Mouse (Mus musculus): ENCODE results near the gene Tm9sf2. TPM values are rescaled to one million over a fixed set of nuclear protein-coding genes. Genes with fewer than 3 reads are reported as not detected.
"Not testable (repeated sequence)": the region's sequence is repeated elsewhere in the genome, so short reads cannot be mapped to it uniquely, and the experiment has no call there.

Tm9sf2 gene
- polyA plus RNA-seq (2016; fragmentation: Nextera tagmentation; extraction: Ambion mirVana) = 102 and 115 TPM in 2 replicates

DNA sequence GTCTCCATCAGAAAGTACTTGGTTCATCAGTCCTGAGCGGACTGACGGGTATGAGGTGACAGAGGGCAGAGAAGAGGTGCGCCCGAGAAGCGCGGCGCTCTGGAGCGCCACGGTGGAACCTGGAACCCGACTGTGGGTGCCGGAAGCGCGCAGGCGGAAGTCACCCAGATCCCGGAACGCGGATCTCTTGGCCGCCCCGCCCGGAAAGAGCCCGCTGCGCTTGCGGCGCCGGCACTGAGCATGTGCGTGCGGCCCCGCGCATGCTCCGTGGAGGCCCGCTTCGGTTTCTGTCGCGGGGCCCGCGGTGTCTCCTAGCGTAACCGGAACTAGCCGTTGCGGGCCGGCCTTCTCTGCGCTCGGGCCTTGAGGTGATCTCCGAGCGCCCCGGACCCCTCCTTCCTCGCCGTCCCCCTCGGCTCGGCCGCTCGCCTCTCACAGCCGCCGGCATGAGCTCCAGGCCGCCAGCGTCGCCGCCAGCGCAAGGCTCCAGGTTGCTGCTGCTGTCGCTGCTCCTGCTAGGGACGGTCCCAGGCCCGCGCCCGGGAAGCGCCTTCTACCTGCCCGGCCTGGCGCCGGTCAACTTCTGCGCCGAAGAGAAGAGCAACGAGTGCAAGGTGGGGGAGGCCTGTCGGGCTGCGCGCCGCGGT is at the start of gene Tm9sf2:
TSS of gene Tm9sf2 (plus strand) at position 217 of the 647 bp plus-strand sequence.
- Histone ChIP-seq H3K9me3 (replicated peaks) (no peaks in the 10 kb centered on the region), H3K27me3 (ENCODE audit: low read depth, poor library complexity, severe bottlenecking) (no peaks in the 10 kb centered on the region), H3K4me1 (peaks cover 34% of the 10 kb centered on the region), H3K4me3 (peak within 1 kb of the TSS; percentile 87), H3K36me3 (peaks cover 12% of the 10 kb centered on the region), H3K27ac (peak within 1 kb of the TSS; percentile 96)
- under 1% methylated on average over 76 of the region's 76 CpGs for WGBS
- peak; percentile 94 for DNase-seq (ENCODE audit: low spot score)

DNA sequence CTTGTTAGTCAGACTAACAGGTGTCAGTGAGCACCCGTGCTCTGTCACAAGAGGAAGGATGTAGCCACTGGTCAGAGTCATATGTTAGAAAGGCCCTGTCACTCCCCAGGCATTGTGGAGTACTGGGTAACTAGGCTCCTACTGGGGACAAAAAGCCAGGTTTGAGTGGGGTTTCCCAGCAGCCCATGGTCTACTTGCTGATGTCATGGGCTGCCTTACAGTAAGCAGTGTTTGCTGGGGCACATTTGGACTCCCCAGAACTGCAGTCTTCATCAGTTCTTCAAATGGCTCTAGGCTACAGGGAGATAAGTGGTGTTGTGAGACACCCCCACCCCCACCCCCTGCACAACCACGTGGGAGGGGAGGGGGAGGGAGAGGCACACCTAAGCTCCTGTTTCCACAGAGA is 48.9 kb upstream of the Tm9sf2 start:
- WGBS = 41% methylated on average over 2 of the region's 2 CpGs
- Histone ChIP-seq H3K4me1 (peaks cover 4% of the 10 kb centered on the region), H3K27me3 (ENCODE audit: low read depth, poor library complexity, severe bottlenecking) (no peaks in the 10 kb centered on the region), H3K4me3 (no peak overlapping the region), H3K27ac (no peak overlapping the region), H3K36me3 (no peaks in the 10 kb centered on the region), H3K9me3 (replicated peaks) (no peaks in the 10 kb centered on the region)
- no peak for DNase-seq (ENCODE audit: low spot score)

DNA sequence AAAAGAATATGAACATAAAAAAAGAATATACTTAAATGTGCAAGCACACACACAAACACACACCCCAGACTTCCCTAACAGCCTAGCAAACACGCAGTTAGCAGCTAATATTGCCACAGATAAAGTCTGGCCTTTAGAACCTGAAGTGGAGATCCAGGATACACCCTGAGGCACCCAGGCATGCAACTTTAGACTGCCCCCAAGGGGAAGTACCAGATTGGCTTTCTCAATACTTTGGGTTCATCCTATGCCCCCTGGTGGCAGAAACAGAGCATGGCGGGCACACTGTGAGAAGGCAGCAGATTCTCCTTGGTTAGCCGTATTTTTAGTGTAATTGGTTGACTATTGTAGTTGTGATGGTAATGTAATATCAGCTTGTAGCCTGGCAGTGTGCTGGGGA is 46.2 kb upstream of the Tm9sf2 start:
- H3K9me3 ChIP-seq (replicated peaks) = no peaks in the 10 kb centered on the region
- H3K27ac ChIP-seq = no peak overlapping the region
- DNase-seq (ENCODE audit: low spot score) = peak; percentile 78
- H3K4me1 ChIP-seq = peaks cover 4% of the 10 kb centered on the region
- WGBS = 12% methylated on average over 3 of the region's 3 CpGs
- H3K36me3 ChIP-seq = no peaks in the 10 kb centered on the region
- H3K27me3 ChIP-seq (ENCODE audit: low read depth, poor library complexity, severe bottlenecking) = no peaks in the 10 kb centered on the region
- H3K4me3 ChIP-seq = no peak overlapping the region

DNA sequence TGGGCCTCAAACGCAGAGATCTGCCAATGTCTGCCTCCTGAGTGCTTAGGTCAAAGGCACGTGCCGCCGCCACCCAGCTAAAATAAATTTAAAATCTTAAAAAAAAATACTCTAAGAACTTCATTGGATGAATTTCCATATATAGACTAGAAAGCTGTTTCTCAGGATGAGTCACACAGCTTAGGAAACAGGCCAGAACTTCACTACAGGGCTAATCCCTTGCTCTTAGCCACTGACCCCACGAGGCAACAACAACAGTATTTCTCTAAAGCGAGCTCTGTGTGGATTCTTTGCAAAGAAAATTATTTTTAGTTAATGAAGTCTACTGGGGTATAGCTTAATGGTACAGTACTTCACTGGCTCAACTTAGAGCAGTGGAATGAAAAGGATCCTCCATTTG is 45.5 kb upstream of the Tm9sf2 start:
- Histone ChIP-seq H3K36me3 (no peaks in the 10 kb centered on the region), H3K4me1 (peaks cover 4% of the 10 kb centered on the region), H3K27ac (no peak overlapping the region), H3K27me3 (ENCODE audit: low read depth, poor library complexity, severe bottlenecking) (no peaks in the 10 kb centered on the region), H3K9me3 (replicated peaks) (no peaks in the 10 kb centered on the region), H3K4me3 (no peak overlapping the region)
- no peak for DNase-seq (ENCODE audit: low spot score)
- WGBS = 92% methylated on average over 6 of the region's 6 CpGs

DNA sequence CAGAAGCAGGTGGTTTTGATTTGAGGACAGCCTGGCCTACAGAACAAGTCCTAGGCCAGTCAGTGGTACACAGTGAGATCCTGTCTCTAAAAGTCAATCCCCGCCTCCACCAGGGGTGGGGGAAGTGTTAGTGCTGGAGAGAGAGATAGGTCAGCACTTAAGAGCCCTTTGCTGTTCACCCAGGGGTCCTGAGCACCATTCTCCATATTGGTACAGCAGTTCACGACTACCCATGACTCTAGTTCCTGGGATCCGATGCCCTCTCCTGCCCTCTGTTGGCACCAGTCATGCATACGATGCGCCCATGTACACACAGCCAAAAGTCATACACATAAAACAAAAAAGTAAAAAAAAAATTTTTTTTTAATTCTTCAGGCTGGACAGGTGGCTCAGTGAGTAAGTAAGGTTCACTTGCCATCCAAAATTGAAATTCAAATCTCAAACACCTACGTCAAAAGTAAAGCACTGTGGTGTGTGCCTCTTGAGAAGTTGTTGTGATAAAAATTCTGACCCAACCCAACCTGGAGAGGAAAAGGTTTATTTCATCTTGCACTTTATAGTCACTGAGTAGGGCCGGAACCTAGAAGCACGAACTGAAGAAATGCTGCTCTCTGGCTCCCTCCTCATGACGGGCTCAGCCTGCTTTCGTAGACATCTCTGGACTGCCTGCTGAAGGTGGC is 44.3 kb upstream of the Tm9sf2 start:
- H3K27me3 ChIP-seq (ENCODE audit: low read depth, poor library complexity, severe bottlenecking) = no peaks in the 10 kb centered on the region
- H3K36me3 ChIP-seq = no peaks in the 10 kb centered on the region
- no peak overlapping the region for H3K4me3 ChIP-seq
- DNase-seq (ENCODE audit: low spot score) = no peak
- no peak overlapping the region for H3K27ac ChIP-seq
- no peaks in the 10 kb centered on the region for H3K9me3 ChIP-seq (replicated peaks)
- 81% methylated on average over 10 of the region's 10 CpGs for WGBS
- H3K4me1 ChIP-seq = peaks cover 4% of the 10 kb centered on the region

DNA sequence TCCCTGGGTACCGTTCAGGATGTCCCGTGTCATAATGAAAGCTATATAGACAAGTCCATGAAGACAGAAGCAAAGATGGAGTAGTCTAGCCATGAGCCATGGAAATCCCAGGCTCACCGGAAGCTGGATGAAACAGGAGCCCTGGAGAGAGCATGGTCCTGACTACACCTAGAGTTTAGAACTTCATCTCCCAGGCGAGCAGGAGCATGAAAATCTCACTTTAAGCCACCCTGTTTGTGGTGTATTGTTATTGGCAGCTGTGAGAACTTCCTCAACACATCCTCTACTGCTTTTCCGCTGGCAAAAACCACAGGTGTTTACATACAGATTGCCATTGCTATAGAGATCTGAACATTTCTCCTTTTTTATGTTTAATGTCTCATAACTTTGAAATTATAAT is 43.2 kb upstream of the Tm9sf2 start:
- Histone ChIP-seq H3K27me3 (ENCODE audit: low read depth, poor library complexity, severe bottlenecking) (no peaks in the 10 kb centered on the region), H3K4me3 (no peak overlapping the region), H3K4me1 (peaks cover 4% of the 10 kb centered on the region), H3K36me3 (no peaks in the 10 kb centered on the region), H3K9me3 (replicated peaks) (no peaks in the 10 kb centered on the region), H3K27ac (no peak overlapping the region)
- WGBS = 89% methylated on average over 5 of the region's 5 CpGs
- DNase-seq (ENCODE audit: low spot score) = no peak

DNA sequence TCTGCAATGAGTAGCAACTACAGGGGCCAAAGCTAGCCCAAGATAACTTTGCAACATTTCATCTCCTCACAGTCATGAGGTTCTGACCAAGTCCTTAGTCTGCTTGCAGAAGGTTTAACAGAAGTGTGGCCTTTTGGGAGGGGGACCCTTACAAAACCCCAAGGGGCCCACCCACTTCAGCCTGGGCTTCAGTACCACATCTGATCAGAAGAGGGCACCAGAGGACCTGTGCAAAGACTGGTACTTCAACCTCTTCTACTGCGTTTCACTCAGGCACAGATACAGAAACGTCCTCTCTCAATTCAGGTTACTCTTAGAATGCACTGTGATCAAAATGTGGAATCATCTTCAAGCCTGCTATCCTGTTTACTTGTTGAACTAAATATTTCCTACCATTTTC is 42.3 kb upstream of the Tm9sf2 start:
- peak; percentile 72 for DNase-seq (ENCODE audit: low spot score)
- Histone ChIP-seq H3K27me3 (ENCODE audit: low read depth, poor library complexity, severe bottlenecking) (no peaks in the 10 kb centered on the region), H3K36me3 (no peaks in the 10 kb centered on the region), H3K27ac (no peak overlapping the region), H3K9me3 (replicated peaks) (no peaks in the 10 kb centered on the region), H3K4me3 (no peak overlapping the region), H3K4me1 (peaks cover 4% of the 10 kb centered on the region)
- WGBS = 13% methylated on average over 2 of the region's 2 CpGs

DNA sequence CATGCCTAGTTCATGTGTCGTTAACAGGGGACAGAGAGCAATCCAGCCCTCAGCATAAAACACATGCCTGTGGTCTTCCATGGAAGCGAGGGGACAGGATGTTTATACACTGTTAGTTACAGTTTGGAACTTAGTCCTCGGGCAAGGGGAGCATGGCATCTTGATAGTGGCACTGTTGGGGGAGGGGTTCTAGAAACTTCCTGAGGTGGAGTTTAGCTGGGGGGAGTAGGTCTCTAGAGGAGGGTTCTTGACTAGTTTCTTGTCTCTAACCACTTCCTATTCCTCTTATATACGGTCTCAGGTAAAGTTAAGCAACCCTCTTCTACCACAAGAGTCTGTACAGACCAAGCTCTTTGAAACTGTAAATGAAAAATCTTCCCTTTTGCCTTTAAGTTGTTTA is 40.6 kb upstream of the Tm9sf2 start:
- no peaks in the 10 kb centered on the region for H3K36me3 ChIP-seq
- H3K4me3 ChIP-seq = no peak overlapping the region
- 81% methylated on average over 4 of the region's 4 CpGs for WGBS
- no peak overlapping the region for H3K27ac ChIP-seq
- no peak for DNase-seq (ENCODE audit: low spot score)
- H3K4me1 ChIP-seq = peaks cover 7% of the 10 kb centered on the region
- no peaks in the 10 kb centered on the region for H3K27me3 ChIP-seq (ENCODE audit: low read depth, poor library complexity, severe bottlenecking)
- H3K9me3 ChIP-seq (replicated peaks) = no peaks in the 10 kb centered on the region

DNA sequence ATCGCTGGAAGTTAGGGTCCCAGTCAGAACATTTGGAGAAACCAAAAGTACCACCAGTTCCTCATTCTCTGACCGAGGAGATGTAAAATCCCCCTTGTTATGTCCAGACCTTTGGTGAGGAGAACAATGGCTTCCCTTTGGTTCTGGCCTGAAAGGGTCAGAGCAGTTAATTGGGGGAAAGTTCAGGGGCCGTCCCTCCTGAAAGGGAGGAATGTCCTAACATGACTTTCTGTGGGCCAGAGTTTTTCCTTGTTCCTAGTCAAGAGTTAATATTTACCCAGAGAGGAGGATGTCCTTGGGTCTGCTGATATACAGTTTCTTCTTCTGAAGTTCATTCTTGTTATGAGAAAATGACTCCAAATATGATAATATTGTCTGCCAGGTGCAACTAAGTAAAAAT is 38.8 kb upstream of the Tm9sf2 start:
- not testable (repeated sequence) for H3K36me3 ChIP-seq; H3K4me1 ChIP-seq; H3K4me3 ChIP-seq; H3K27ac ChIP-seq; H3K27me3 ChIP-seq (ENCODE audit: low read depth, poor library complexity, severe bottlenecking); DNase-seq (ENCODE audit: low spot score); H3K9me3 ChIP-seq (replicated peaks)
- 75% methylated on average over 3 of the region's 3 CpGs for WGBS

DNA sequence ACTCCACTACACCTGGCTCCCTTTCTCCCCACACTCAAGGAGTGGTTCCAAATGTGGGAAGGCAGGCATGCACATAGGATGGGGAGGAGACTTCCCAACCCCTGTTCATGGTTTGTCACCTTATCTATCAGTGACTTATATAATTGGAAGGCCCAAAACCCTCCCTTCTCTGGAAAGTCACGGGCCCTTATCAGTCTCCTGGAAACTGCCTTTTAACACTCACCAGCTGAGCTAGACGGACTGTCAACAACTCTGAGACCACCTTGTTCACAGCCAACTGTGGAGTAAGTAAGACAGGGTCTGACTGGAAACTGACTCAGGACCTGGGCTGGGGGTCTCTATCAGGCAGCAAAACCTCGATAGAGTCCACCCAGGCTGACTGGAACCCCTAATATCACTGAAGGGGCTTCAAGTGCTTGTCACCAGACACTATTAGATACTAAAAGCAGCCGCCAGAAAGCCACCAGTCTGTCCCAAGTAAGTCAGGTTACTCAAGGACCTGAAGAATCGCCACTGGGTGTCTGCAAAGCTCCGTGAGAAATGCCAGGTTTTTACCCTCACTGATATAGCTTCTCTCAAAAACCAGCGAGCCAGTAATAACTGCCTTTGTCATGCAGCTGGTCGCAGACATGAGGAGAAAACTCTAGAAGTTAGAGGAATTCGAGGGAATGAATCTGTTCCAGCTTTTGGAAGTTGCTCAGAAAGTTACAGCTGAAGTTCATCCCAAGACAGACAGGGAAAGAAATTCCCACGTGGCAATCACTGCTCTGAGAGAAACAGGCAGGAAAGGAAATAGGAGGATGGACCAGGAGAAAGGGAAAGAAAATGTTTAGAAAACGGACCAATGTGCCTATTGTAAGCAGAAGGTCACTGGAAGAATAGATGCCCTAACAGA is 37.8 kb upstream of the Tm9sf2 start:
- Histone ChIP-seq H3K36me3 (no peaks in the 10 kb centered on the region), H3K27ac (no peak overlapping the region), H3K4me3 (no peak overlapping the region), H3K27me3 (ENCODE audit: low read depth, poor library complexity, severe bottlenecking) (no peaks in the 10 kb centered on the region), H3K4me1 (0 out of 2 replicates have a peak, but pooled peaks cover 2% of the 10 kb centered on the region), H3K9me3 (replicated peaks) (no peaks in the 10 kb centered on the region)
- 73% methylated on average over 11 of the region's 11 CpGs for WGBS
- no peak for DNase-seq (ENCODE audit: low spot score)

DNA sequence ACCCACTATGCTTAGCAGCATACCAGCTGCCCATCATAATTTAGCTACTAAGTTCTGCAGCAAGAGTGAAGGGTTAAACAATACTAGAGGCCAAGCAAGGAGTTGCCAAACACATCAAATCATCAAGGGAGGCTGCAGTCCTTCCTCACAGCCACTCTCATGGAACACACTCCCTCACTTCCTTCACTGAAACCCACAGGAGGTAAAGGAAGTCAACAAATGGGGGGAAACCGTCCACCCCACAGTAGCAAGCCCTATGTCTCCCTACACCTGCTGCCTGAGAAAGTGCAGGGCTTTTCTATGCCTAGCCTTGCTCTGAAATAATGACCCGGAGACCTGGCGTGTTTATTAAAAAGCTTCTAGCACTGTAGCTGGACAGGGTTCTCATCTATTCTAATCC is 36.9 kb upstream of the Tm9sf2 start:
- Histone ChIP-seq H3K9me3 (replicated peaks) (no peaks in the 10 kb centered on the region), H3K27me3 (ENCODE audit: low read depth, poor library complexity, severe bottlenecking) (no peaks in the 10 kb centered on the region), H3K27ac (no peak overlapping the region), H3K4me3 (no peak overlapping the region), H3K36me3 (no peaks in the 10 kb centered on the region), H3K4me1 (0 out of 2 replicates have a peak, but pooled peaks cover 2% of the 10 kb centered on the region)
- WGBS = 86% methylated on average over 3 of the region's 3 CpGs
- no peak for DNase-seq (ENCODE audit: low spot score)

DNA sequence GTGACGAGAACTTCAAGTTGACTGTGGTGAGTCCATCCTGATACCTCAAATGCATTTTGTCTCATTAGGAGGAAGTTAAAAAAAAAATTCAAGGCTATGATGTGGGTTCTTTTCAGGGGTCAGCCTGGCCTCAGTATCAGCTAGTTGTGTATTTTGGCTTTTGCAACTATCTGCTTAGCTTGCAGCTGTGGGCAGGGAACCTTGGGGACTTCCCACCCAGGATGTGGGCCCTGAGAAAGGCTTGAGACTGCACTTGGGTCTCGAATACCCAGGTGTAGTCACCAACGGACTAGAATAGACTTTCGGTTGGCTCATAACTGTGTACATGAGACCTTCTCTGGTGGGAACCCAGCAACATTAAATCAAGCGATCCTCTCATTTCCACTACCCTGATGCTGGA is 33.4 kb upstream of the Tm9sf2 start:
- Histone ChIP-seq H3K27ac (no peak overlapping the region), H3K4me3 (no peak overlapping the region), H3K4me1 (0 out of 2 replicates have a peak, but pooled peaks cover 2% of the 10 kb centered on the region), H3K9me3 (replicated peaks) (no peaks in the 10 kb centered on the region), H3K36me3 (no peaks in the 10 kb centered on the region), H3K27me3 (ENCODE audit: low read depth, poor library complexity, severe bottlenecking) (no peaks in the 10 kb centered on the region)
- no peak for DNase-seq (ENCODE audit: low spot score)
- 93% methylated on average over 5 of the region's 5 CpGs for WGBS

DNA sequence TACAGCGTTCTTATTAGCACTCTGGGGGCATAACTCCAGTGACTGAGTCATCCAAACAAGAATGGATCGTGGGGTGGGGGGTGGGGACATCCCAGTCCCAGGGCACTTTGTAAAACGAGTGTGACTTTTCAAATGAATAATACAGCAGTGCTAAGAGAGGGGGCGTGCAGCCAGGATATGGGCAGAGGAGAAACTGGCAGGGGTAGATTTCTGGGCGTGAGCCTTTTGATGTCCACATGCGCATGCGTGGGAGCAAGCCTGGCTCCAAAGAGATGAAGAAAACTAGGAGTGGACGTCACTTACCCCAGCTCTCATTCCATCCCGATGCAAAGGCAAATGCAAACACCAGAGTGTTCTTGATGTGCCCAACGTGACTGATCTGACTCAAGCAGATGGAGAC is 32.5 kb upstream of the Tm9sf2 start:
- Histone ChIP-seq H3K4me1 (0 out of 2 replicates have a peak, but pooled peaks cover 2% of the 10 kb centered on the region), H3K27me3 (ENCODE audit: low read depth, poor library complexity, severe bottlenecking) (no peaks in the 10 kb centered on the region)
- 81% methylated on average over 10 of the region's 10 CpGs for WGBS

More for the DNA sequence above, 32.5 kb upstream of the Tm9sf2 start:
- H3K36me3 ChIP-seq = no peaks in the 10 kb centered on the region
- no peak for DNase-seq (ENCODE audit: low spot score)
- no peak overlapping the region for H3K27ac ChIP-seq
- H3K4me3 ChIP-seq = no peak overlapping the region
- H3K9me3 ChIP-seq (replicated peaks) = no peaks in the 10 kb centered on the region

All from limb, embryonic 10.5 days (tissue).